Mouse (Mus musculus) ES-E14 (cell line): ENCODE data around the gene Psmc1. TPM values are rescaled to one million over a fixed set of nuclear protein-coding genes. Genes with fewer than 3 reads are reported as not detected.

ENCODE experiments used
- DNase-seq: peaks from one replicate; pipeline ENCODE4 v3.0.0-alpha.2; 2013; ENCODE audit warnings: low read depth, low spot score
- H3K27ac ChIP-seq: 2 replicates; pipeline ENCODE4 v1.5.1; 2012; ENCODE audit warnings: low read depth, mild to moderate bottlenecking, low read length, moderate library complexity, mixed read lengths; ENCODE audit not compliant: poor library complexity, insufficient read depth, severe bottlenecking
- H3K36me3 ChIP-seq: 2 replicates; pipeline ENCODE4 v1.6.1; 2012; ENCODE audit warnings: mild to moderate bottlenecking, low read length, moderate library complexity, mixed read lengths; ENCODE audit not compliant: control insufficient read depth, poor library complexity, insufficient read depth, severe bottlenecking
- H3K4me1 ChIP-seq, 2 experiments: fragments of 150-350 bp in 1 of 2; sonication (generic) in 1 of 2; 2 replicates each; pipeline ENCODE4 v1.6.1; 2012; ENCODE audit warnings: low read length in 2 of 2, mild to moderate bottlenecking in 1 of 2, mixed read lengths in 1 of 2; ENCODE audit not compliant: control insufficient read depth in 2 of 2, insufficient read depth in 2 of 2, poor library complexity in 1 of 2
- H3K4me3 ChIP-seq, 2 experiments: fragments of 150-350 bp in 1 of 2; sonication (generic) in 1 of 2; 2 replicates each; pipeline ENCODE4 v1.5.1; 2012; ENCODE audit warnings: low read length in 2 of 2, low read depth in 1 of 2, mild to moderate bottlenecking in 1 of 2, mixed read lengths in 1 of 2; ENCODE audit not compliant: insufficient read depth in 1 of 2, poor library complexity in 1 of 2, severe bottlenecking in 1 of 2
- H3K9ac ChIP-seq: 2 replicates; pipeline ENCODE4 v1.6.1; 2012; ENCODE audit warnings: low read depth, mild to moderate bottlenecking, low read length, mixed read lengths; ENCODE audit not compliant: poor library complexity, insufficient read depth, severe bottlenecking
- H3K9me3 ChIP-seq: fragments of 150-350 bp; sonication (generic); 2 replicates; pipeline ENCODE4 v1.6.1; 2012; ENCODE audit warnings: low read depth, mild to moderate bottlenecking, low read length; ENCODE audit not compliant: control insufficient read depth, insufficient read depth
- HCFC1 ChIP-seq: IDR thresholded peaks from 2 replicates; pipeline ENCODE4 v1.6.1; 2012; ENCODE audit warnings: low read length, inconsistent platforms, borderline replicate concordance; ENCODE audit not compliant: insufficient read depth
- MAFK ChIP-seq: IDR thresholded peaks from 2 replicates; pipeline ENCODE4 v1.6.1; 2014; ENCODE audit warnings: mild to moderate bottlenecking, low read depth, low read length, inconsistent platforms; ENCODE audit not compliant: insufficient read depth
- ZC3H11A ChIP-seq: IDR thresholded peaks from 2 replicates; pipeline ENCODE4 v1.6.1; 2012; ENCODE audit warnings: low read depth, mild to moderate bottlenecking, inconsistent platforms, low read length, borderline replicate concordance
- in situ Hi-C, 2 experiments: fragments of 600-800 bp; cut with MboI; formaldehyde crosslinking; loops; one replicate each; pipeline ENCODE4 v1.15.1; 2025; ENCODE audit warnings: low sequenced_read_pairs in 2 of 2, inconsistent platforms in 1 of 2; ENCODE audit not compliant: unreplicated experiment in 2 of 2
- total RNA-seq: library from RNA; depleted of rRNA; stranded (reverse); fragments of 300-350 nt; gene quantifications from 2 replicates; pipeline ENCODE4 v1.2.3, GENCODE M21; 2012; rRNA removed

Psmc1 gene
- total RNA-seq, 1 experiment, result 264 TPM

DNA sequence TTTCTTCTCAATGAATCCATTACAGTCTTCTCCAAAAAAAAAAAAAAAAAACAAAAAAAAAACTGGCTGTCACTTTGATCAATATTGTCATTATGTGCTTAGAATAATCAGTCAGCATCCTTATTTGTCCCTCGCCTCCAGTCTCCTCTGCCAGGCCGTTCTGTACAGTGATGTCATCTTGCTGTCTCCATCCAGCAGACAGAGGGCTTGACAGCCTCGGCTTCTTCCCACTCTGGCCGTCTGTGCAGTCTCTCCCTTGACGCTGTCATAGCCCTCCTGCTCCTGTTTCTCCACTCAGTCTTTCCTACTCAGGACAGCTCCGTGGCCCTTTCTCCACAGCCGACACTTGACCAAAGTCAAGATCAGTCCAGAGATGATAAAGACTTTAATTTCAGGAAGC is 62.5 kb downstream of the Psmc1 start:
- H3K4me3 ChIP-seq, result no peak overlapping the region
- no peak for DNase-seq
- no peaks in the 10 kb centered on the region for H3K36me3 ChIP-seq
- no peaks in the 10 kb centered on the region for H3K9me3 ChIP-seq
- no peak overlapping the region for H3K27ac ChIP-seq
- no peak overlapping the region for H3K9ac ChIP-seq
- TF ChIP-seq MAFK (no peak), HCFC1 (no peak), ZC3H11A (no peak)
- H3K4me1 ChIP-seq, result peaks cover 1 to 5% of the 10 kb centered on the region in 2 experiments; a peak in 2 of 4 replicates
- in situ Hi-C loops, result loop anchor here in 1 of 2 experiments (25.0 kb wide), 1 partner anchor 665 kb away; no protein-coding TSS in a partner anchor

Other genes starting within 250 kb of the Psmc1 start
- gene Efcab11, start 225.7 kb upstream of the Psmc1 start, total RNA-seq, result 2.9 and 3.6 TPM in 2 replicates
- gene Tdp1, start 225.6 kb upstream of the Psmc1 start, total RNA-seq, result 27.5 and 34.6 TPM in 2 replicates
- gene Kcnk13, start 145.7 kb upstream of the Psmc1 start, total RNA-seq, result 0.16 and 0.49 TPM in 2 replicates
- 36.4 and 41.8 TPM in 2 replicates for gene Nrde2, start 49.5 kb downstream of the Psmc1 start, total RNA-seq
- gene Calm1, start 89.3 kb downstream of the Psmc1 start, total RNA-seq, result 416 and 537 TPM in 2 replicates